Mouse (Mus musculus) forebrain, postnatal 0 days (tissue): ENCODE data around the gene Pitpnc1. TPM values are rescaled to one million over a fixed set of nuclear protein-coding genes. Genes with fewer than 3 reads are reported as not detected.

Experiments used
- ATAC-seq: fragments of 200-750 bp; cut with Nextera tagmentation; 2 replicates; pipeline ENCODE4 v1.8.0; 2017; ENCODE audit warnings: mild to moderate bottlenecking, moderate library complexity
- DNase-seq: peaks from one replicate; pipeline ENCODE4 v3.0.0-alpha.2; 2015
- H3K27ac ChIP-seq: fragments of 300-500 bp; sonication (generic); 2 replicates; pipeline ENCODE4 v1.5.1; 2014; ENCODE audit warnings: low read depth, mild to moderate bottlenecking, antibody characterized with exemption, low read length, moderate library complexity, mixed read lengths
- H3K27me3 ChIP-seq: fragments of 300-500 bp; sonication (generic); 2 replicates; pipeline ENCODE4 v1.6.1; 2014; ENCODE audit warnings: mild to moderate bottlenecking, low read length, mixed read lengths; ENCODE audit not compliant: insufficient read depth
- H3K36me3 ChIP-seq: fragments of 300-500 bp; sonication (generic); 2 replicates; pipeline ENCODE4 v1.6.1; 2014; ENCODE audit warnings: mild to moderate bottlenecking, moderate library complexity; ENCODE audit not compliant: insufficient read depth
- H3K4me1 ChIP-seq: fragments of 300-500 bp; sonication (generic); 2 replicates; pipeline ENCODE4 v1.6.1; 2014; ENCODE audit warnings: antibody characterized with exemption; ENCODE audit not compliant: insufficient read depth
- H3K4me2 ChIP-seq: fragments of 300-500 bp; sonication (generic); 2 replicates; pipeline ENCODE4 v1.6.1; 2014; ENCODE audit warnings: low read depth, mild to moderate bottlenecking, moderate library complexity
- H3K4me3 ChIP-seq: fragments of 300-500 bp; sonication (generic); 2 replicates; pipeline ENCODE4 v1.5.1; 2014; ENCODE audit warnings: low read depth, low read length, mixed read lengths
- H3K9ac ChIP-seq: fragments of 300-500 bp; sonication (generic); 2 replicates; pipeline ENCODE4 v1.6.1; 2014; ENCODE audit warnings: mild to moderate bottlenecking
- H3K9me3 ChIP-seq: fragments of 300-500 bp; sonication (generic); 2 replicates; pipeline ENCODE4 v1.6.1; 2016; ENCODE audit warnings: low read length
- CTCF ChIP-seq: sonication (generic); IDR thresholded peaks from 2 replicates; pipeline ENCODE4 v1.5.1; 2016; ENCODE audit warnings: antibody characterized with exemption, control low read depth, low read depth
- WGBS: fragments of 180-500 bp; shearing (Covaris S2); extraction: QIAGEN DNeasy Blood & Tissue Kit; methylation state at CpG from one replicate; pipeline ENCODE4 v1.1.7; 2014; 5-methylcytosine and 5-hydroxymethylcytosine counted together
- polyA plus RNA-seq: library from polyadenylated mRNA; unstranded; fragments of >200 nt; fragmentation: Nextera tagmentation; extraction: Ambion mirVana; gene quantifications from 2 replicates; pipeline ENCODE4 v1.2.1, GENCODE M21; 2015
- total RNA-seq: library from RNA; depleted of rRNA; stranded (reverse); fragments of >200 nt; gene quantifications from 2 replicates; pipeline ENCODE4 v1.2.3, GENCODE M21; 2014; rRNA removed

Pitpnc1 gene
- total and polyA plus RNA-seq, 2 experiments from 2014 or later: 47.6 to 49.1 TPM

DNA sequence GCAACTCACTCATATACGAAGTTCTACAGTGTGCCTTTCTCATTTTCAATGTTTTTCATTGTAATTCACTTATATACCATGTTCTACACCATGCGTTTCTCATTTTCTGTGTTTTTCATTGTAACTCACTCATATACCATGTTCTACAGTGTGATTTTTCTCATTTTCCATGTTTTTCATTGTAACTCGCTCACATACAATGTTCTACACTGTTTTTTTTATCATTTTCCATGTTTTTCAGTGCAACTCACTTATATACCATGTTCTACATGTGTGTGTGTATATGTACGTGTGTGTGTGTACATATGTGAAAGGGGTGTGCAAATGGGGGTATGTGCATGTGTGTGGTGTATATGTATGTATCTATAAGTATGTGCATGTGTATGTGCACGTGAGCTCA lies 271.2 kb downstream of the Pitpnc1 start:
- no peaks in the 10 kb centered on the region for H3K9me3 ChIP-seq
- H3K4me2 ChIP-seq: no peak overlapping the region
- 83% methylated on average over 5 of the region's 5 CpGs for WGBS
- no peaks in the 10 kb centered on the region for H3K4me1 ChIP-seq
- H3K36me3 ChIP-seq: no peaks in the 10 kb centered on the region
- no peak for DNase-seq
- no peak overlapping the region for H3K9ac ChIP-seq
- no peak for ATAC-seq
- no peaks in the 10 kb centered on the region for H3K27me3 ChIP-seq
- no peak overlapping the region for H3K4me3 ChIP-seq
- H3K27ac ChIP-seq: no peak overlapping the region
- TF ChIP-seq CTCF: no peak

DNA sequence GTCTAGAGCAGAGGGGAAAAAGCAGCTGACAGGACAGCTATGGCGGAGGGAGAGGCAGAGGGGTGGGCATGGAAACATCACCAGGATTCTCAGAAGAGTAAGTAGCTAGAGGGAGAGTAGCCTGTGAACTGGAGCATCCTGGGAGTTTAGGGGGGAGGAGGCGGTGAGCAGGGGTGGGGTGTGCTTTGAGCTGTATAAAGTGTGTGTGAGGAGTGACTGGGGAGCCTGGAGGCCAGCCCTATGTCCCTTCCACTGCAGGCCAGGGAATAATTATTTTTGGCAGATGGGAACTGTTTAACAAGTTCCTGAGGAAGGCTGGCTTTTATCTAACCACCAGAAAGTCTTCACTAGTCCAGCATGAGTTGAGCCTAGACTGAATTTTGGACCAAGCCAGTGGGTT lies 275.2 kb downstream of the Pitpnc1 start:
- 74% methylated on average over 2 of the region's 2 CpGs for WGBS
- no peak overlapping the region for H3K4me3 ChIP-seq
- no peak overlapping the region for H3K4me2 ChIP-seq
- no peaks in the 10 kb centered on the region for H3K36me3 ChIP-seq
- H3K9me3 ChIP-seq: no peaks in the 10 kb centered on the region
- ATAC-seq (no peak), DNase-seq (no peak)
- H3K27me3 ChIP-seq: no peaks in the 10 kb centered on the region
- no peak overlapping the region for H3K27ac ChIP-seq
- no peak overlapping the region for H3K9ac ChIP-seq
- H3K4me1 ChIP-seq: no peaks in the 10 kb centered on the region
- TF ChIP-seq CTCF: no peak

DNA sequence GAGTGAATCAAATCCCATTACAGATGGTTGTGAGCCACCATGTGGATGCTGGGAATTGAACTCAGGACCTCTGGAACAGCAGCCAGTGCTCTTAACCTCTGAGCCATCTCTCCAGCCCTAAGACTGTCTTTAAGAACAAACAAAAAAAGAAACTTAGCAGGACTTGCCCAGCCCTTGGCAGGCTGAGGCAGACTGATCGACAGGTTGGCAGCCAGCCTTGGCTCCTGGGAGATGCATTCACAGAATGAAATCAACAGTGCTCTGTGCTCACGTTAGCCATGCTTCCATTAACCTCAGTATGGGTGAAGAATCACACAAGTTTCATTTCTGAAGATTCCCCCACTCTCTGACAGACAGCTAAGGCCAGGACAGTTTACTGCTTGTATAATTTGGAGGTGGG lies 280.1 kb downstream of the Pitpnc1 start:
- DNase-seq (peak; percentile 48), ATAC-seq (no peak)
- H3K9me3 ChIP-seq: no peaks in the 10 kb centered on the region
- WGBS: 30% methylated on average over 2 of the region's 2 CpGs
- H3K4me1 ChIP-seq: 0 out of 2 replicates have a peak, but pooled peaks cover 3% of the 10 kb centered on the region
- H3K27ac ChIP-seq: no peak overlapping the region
- H3K36me3 ChIP-seq: peaks cover 6% of the 10 kb centered on the region
- H3K4me2 ChIP-seq: no peak overlapping the region
- H3K27me3 ChIP-seq: no peaks in the 10 kb centered on the region
- no peak for TF ChIP-seq CTCF
- no peak overlapping the region for H3K4me3 ChIP-seq
- no peak overlapping the region for H3K9ac ChIP-seq

DNA sequence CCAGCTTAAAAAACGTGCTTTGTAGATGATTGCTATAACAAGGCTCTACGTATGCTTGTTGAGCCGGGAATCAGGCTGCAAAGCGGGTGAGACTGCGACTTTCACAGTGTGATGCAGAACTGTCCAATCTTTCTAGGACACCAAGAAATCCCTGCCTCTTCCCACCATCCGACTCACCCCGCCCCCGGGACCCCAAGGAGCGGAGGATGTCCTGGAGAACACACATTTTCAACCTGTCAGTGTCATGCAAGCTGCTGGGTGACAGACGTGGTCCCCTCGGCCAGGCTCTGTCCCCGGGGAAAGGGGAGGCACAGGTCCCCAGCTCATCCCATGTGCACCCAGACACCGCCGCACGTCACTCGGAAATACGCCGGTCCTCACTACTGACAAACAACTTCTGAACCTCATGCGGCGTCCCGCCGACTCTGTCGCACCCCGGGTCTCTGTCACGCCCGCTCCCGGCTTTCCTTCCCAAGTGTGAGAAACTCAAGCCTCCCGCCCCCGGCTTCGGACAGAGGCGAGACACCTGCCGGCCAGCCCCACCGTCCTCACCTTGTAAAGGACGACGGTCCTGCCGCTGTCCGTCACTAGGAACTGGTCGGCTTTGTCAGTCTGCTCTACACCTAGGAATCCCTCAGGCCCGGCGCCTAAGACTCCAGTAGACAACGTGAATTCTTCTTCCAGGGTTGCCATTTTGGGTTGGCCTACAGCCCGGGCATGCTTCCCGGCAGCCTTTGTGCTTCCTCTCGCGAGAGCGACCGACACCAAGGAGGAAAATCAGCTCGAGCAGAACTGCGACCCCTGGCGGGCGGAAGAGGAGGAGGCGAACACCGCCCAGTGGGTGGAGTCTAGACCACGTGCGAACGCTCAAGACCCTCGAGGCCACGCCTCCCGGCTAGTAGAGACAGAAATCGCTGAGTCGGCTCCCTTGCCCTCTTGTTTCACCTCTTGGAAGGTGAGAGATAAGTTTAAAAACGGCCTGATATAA lies 281.6 kb downstream of the Pitpnc1 start, which contains the start of gene Nol11:
TSS of gene Nol11 (minus strand) at position 817 of the 988 bp plus-strand sequence.
- ATAC-seq: peak; percentile 98
- peak within 1 kb of the TSS; percentile 89 for H3K4me3 ChIP-seq
- H3K4me1 ChIP-seq: 0 out of 2 replicates have a peak, but pooled peaks cover 3% of the 10 kb centered on the region
- no peaks in the 10 kb centered on the region for H3K9me3 ChIP-seq
- H3K36me3 ChIP-seq: peaks cover 21% of the 10 kb centered on the region
- peak within 1 kb of the TSS; percentile 86 for H3K27ac ChIP-seq
- H3K4me2 ChIP-seq: peak within 1 kb of the TSS; percentile 79
- WGBS: under 1% methylated on average over 62 of the region's 62 CpGs
- H3K27me3 ChIP-seq: no peaks in the 10 kb centered on the region
- TF ChIP-seq CTCF: peak; percentile 97
- H3K9ac ChIP-seq: peak within 1 kb of the TSS; percentile 90
- DNase-seq: peak; percentile 100

DNA sequence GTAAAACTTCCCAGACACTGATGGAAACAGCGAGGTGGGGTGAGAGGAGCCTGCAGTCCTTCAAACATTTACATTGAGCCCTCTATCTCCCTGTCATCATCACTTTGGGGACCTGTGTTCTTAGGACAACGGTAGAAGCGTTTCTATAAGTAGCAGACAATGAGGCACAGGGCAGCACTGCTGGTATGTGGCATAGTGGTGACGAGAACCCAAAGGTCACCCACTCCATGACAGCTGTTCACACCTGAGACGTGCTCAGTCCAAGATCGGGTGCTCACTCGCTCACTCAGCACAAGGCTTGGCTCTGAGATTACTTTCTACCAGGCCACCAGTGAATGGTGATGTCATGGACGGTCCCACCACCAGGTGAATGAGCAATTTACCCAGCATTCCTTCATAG lies 286.7 kb downstream of the Pitpnc1 start:
- Histone ChIP-seq H3K4me3 (no peak overlapping the region), H3K4me2 (no peak overlapping the region), H3K27ac (no peak overlapping the region), H3K9me3 (no peaks in the 10 kb centered on the region), H3K27me3 (no peaks in the 10 kb centered on the region), H3K9ac (no peak overlapping the region), H3K36me3 (peaks cover 64% of the 10 kb centered on the region), H3K4me1 (0 out of 2 replicates have a peak, but pooled peaks cover 3% of the 10 kb centered on the region)
- ATAC-seq (no peak), DNase-seq (no peak)
- 94% methylated on average over 8 of the region's 8 CpGs for WGBS
- TF ChIP-seq CTCF: no peak

DNA sequence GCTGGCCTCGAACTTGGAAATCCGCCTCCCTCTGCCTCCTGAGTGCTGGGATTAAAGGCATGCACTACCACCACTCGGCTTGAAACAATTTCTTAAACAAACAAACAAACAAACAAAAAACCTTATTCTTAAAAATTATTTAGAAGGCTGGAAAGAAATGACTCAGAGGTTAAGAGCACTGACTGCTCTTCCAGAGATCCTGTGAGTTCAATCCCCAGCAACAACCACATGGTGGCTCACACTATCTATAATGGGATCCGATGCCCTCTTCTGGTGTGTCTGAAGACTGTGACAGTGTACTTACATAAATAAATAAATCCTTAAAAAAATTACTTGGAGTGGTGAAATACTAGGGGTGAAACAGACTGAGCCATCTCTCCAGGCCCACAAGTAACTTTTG lies 309.3 kb downstream of the Pitpnc1 start:
- no peak overlapping the region for H3K4me3 ChIP-seq
- 84% methylated on average over 4 of the region's 4 CpGs for WGBS
- 0 out of 2 replicates have a peak, but pooled peaks cover 5% of the 10 kb centered on the region for H3K36me3 ChIP-seq
- H3K4me2 ChIP-seq: no peak overlapping the region
- ATAC-seq (no peak), DNase-seq (no peak)
- H3K27me3 ChIP-seq: no peaks in the 10 kb centered on the region
- TF ChIP-seq CTCF: no peak
- H3K4me1 ChIP-seq: no peaks in the 10 kb centered on the region
- H3K9ac ChIP-seq: no peak overlapping the region
- H3K9me3 ChIP-seq: no peaks in the 10 kb centered on the region
- no peak overlapping the region for H3K27ac ChIP-seq

DNA sequence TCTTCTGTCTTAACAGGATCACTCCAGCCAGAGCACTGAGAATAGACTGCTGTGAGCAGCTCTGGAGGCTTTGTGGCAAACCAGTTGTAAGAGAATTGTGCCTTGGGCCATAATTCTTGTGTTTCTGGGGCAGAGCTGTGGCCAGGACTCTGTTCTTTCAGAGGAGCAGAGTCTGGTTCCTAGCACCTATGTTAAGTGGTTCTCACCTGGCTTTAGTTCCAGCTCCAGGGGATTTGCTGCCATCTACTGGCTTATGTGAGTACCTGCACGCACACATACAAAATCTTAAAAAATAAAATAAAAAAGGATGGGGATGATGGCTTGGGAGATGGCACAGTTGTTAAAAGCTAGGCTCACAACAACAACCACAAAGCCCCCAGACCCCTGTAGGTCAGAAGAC lies 311.5 kb downstream of the Pitpnc1 start:
- no peaks in the 10 kb centered on the region for H3K27me3 ChIP-seq
- peak; percentile 43 for TF ChIP-seq CTCF

More for the DNA sequence above, 311.5 kb downstream of the Pitpnc1 start:
- no peaks in the 10 kb centered on the region for H3K36me3 ChIP-seq
- H3K4me2 ChIP-seq: no peak overlapping the region
- ATAC-seq (no peak), DNase-seq (no peak)
- no peak overlapping the region for H3K9ac ChIP-seq
- 44% methylated on average over 1 of the region's 1 CpGs for WGBS
- H3K27ac ChIP-seq: no peak overlapping the region
- no peaks in the 10 kb centered on the region for H3K4me1 ChIP-seq
- no peak overlapping the region for H3K4me3 ChIP-seq
- H3K9me3 ChIP-seq: no peaks in the 10 kb centered on the region

Other genes with a start within 250 kb of the Pitpnc1 start
- 54.5 and 59.1 TPM in 2 replicates for gene Psmd12, start 8.8 kb upstream of the Pitpnc1 start, total RNA-seq
- 146 and 149 TPM in 2 replicates for gene Psmd12, start 8.8 kb upstream of the Pitpnc1 start, polyA plus RNA-seq
- 10.6 and 13.6 TPM in 2 replicates for gene Helz, start 77.2 kb upstream of the Pitpnc1 start, total RNA-seq
- 4.0 and 8.1 TPM in 2 replicates for gene Helz, start 77.2 kb upstream of the Pitpnc1 start, polyA plus RNA-seq
- 1.4 and 2.1 TPM in 2 replicates for gene Cacng1, start 245.8 kb upstream of the Pitpnc1 start, total RNA-seq
- 1.1 and 1.3 TPM in 2 replicates for gene Cacng1, start 245.8 kb upstream of the Pitpnc1 start, polyA plus RNA-seq